Mouse (Mus musculus): ENCODE measurements around the gene Foxn3. TPM values are rescaled to one million over a fixed set of nuclear protein-coding genes. Genes with fewer than 3 reads are reported as not detected.

The Foxn3 gene
- polyA plus RNA-seq, 1 experiment from 2014 or later, result 86.3 TPM

GRCm38 (mm10) chr12:99419396-99419760, 144.0 kb downstream of the Foxn3 start:
- Histone ChIP-seq H3K9me3 (ENCODE audit: control insufficient read depth, low read length) (no peaks in the 10 kb centered on the region), H3K9ac (ENCODE audit: low read depth, low read length) (no peak overlapping the region), H3K27me3 (replicated peaks; ENCODE audit: control insufficient read depth, insufficient read depth, low read length) (no peaks in the 10 kb centered on the region), H3K27ac (replicated peaks; ENCODE audit: low read depth, low read length) (no peak overlapping the region), H3K36me3 (ENCODE audit: control insufficient read depth, insufficient read depth, low read length) (no peaks in the 10 kb centered on the region), H3K4me2 (ENCODE audit: low read depth, low read length) (no peak overlapping the region), H3K4me3 (ENCODE audit: low read depth, low read length) (no peak overlapping the region), H3K4me1 (ENCODE audit: control insufficient read depth, insufficient read depth, low read length) (no peaks in the 10 kb centered on the region)
- DNase-seq (ENCODE audit: low spot score) (no peak), ATAC-seq (ENCODE audit: low read depth) (no peak)
- WGBS, result 93% methylated on average over 2 of the region's 2 CpGs

GRCm38 (mm10) chr12:99418476-99419395, 144.6 kb downstream of the Foxn3 start:
- H3K36me3 ChIP-seq (ENCODE audit: control insufficient read depth, insufficient read depth, low read length), result no peaks in the 10 kb centered on the region
- 70% methylated on average over 7 of the region's 7 CpGs for WGBS
- no peaks in the 10 kb centered on the region for H3K27me3 ChIP-seq (replicated peaks; ENCODE audit: control insufficient read depth, insufficient read depth, low read length)
- H3K9me3 ChIP-seq (ENCODE audit: control insufficient read depth, low read length), result no peaks in the 10 kb centered on the region
- ATAC-seq (ENCODE audit: low read depth) (no peak), DNase-seq (ENCODE audit: low spot score) (no peak)
- H3K27ac ChIP-seq (replicated peaks; ENCODE audit: low read depth, low read length), result no peak overlapping the region
- no peak overlapping the region for H3K9ac ChIP-seq (ENCODE audit: low read depth, low read length)
- H3K4me1 ChIP-seq (ENCODE audit: control insufficient read depth, insufficient read depth, low read length), result no peaks in the 10 kb centered on the region
- H3K4me3 ChIP-seq (ENCODE audit: low read depth, low read length), result no peak overlapping the region
- no peak overlapping the region for H3K4me2 ChIP-seq (ENCODE audit: low read depth, low read length)

- H3K4me1 ChIP-seq (ENCODE audit: control insufficient read depth, insufficient read depth, low read length), result no peaks in the 10 kb centered on the region
- H3K4me2 ChIP-seq (ENCODE audit: low read depth, low read length), result no peak overlapping the region
- H3K27me3 ChIP-seq (replicated peaks; ENCODE audit: control insufficient read depth, insufficient read depth, low read length), result no peaks in the 10 kb centered on the region
- DNase-seq (ENCODE audit: low spot score) (no peak), ATAC-seq (ENCODE audit: low read depth) (no peak)
- no peak overlapping the region for H3K9ac ChIP-seq (ENCODE audit: low read depth, low read length)
- H3K9me3 ChIP-seq (ENCODE audit: control insufficient read depth, low read length), result no peaks in the 10 kb centered on the region
- H3K27ac ChIP-seq (replicated peaks; ENCODE audit: low read depth, low read length), result no peak overlapping the region
- H3K4me3 ChIP-seq (ENCODE audit: low read depth, low read length), result no peak overlapping the region
- H3K36me3 ChIP-seq (ENCODE audit: control insufficient read depth, insufficient read depth, low read length), result no peaks in the 10 kb centered on the region
- 76% methylated on average over 9 of the region's 9 CpGs for WGBS
Observed at GRCm38 (mm10) chr12:99417885-99418284, 145.5 kb downstream of the Foxn3 start.

- Histone ChIP-seq H3K4me2 (ENCODE audit: low read depth, low read length) (no peak overlapping the region), H3K36me3 (ENCODE audit: control insufficient read depth, insufficient read depth, low read length) (no peaks in the 10 kb centered on the region), H3K27me3 (replicated peaks; ENCODE audit: control insufficient read depth, insufficient read depth, low read length) (no peaks in the 10 kb centered on the region), H3K4me3 (ENCODE audit: low read depth, low read length) (no peak overlapping the region), H3K4me1 (ENCODE audit: control insufficient read depth, insufficient read depth, low read length) (no peaks in the 10 kb centered on the region), H3K27ac (replicated peaks; ENCODE audit: low read depth, low read length) (no peak overlapping the region), H3K9ac (ENCODE audit: low read depth, low read length) (no peak overlapping the region), H3K9me3 (ENCODE audit: control insufficient read depth, low read length) (no peaks in the 10 kb centered on the region)
- no peak for ATAC-seq (ENCODE audit: low read depth)
- WGBS, result 71% methylated on average over 5 of the region's 5 CpGs
- no peak for DNase-seq (ENCODE audit: low spot score)
Observed at GRCm38 (mm10) chr12:99415538-99415937, 147.8 kb downstream of the Foxn3 start.

GRCm38 (mm10) chr12:99412496-99412895, 150.9 kb downstream of the Foxn3 start:
- no peaks in the 10 kb centered on the region for H3K9me3 ChIP-seq (ENCODE audit: control insufficient read depth, low read length)
- H3K27me3 ChIP-seq (replicated peaks; ENCODE audit: control insufficient read depth, insufficient read depth, low read length), result no peaks in the 10 kb centered on the region
- ATAC-seq (ENCODE audit: low read depth), result no peak
- no peaks in the 10 kb centered on the region for H3K36me3 ChIP-seq (ENCODE audit: control insufficient read depth, insufficient read depth, low read length)
- no peak overlapping the region for H3K4me2 ChIP-seq (ENCODE audit: low read depth, low read length)
- no peak overlapping the region for H3K4me3 ChIP-seq (ENCODE audit: low read depth, low read length)
- DNase-seq (ENCODE audit: low spot score), result no peak
- H3K4me1 ChIP-seq (ENCODE audit: control insufficient read depth, insufficient read depth, low read length), result no peaks in the 10 kb centered on the region; the same call in 1 of the 2 replicates
- no peak overlapping the region for H3K27ac ChIP-seq (replicated peaks; ENCODE audit: low read depth, low read length)
- WGBS, result 48% methylated on average over 3 of the region's 3 CpGs
- H3K9ac ChIP-seq (ENCODE audit: low read depth, low read length), result no peak overlapping the region

- WGBS, result 41% methylated on average over 7 of the region's 7 CpGs
- no peak for DNase-seq (ENCODE audit: low spot score)
Observed at GRCm38 (mm10) chr12:99412034-99412433, 151.3 kb downstream of the Foxn3 start.

GRCm38 (mm10) chr12:99408651-99409050, 154.7 kb downstream of the Foxn3 start:
- DNase-seq (ENCODE audit: low spot score) (no peak), ATAC-seq (ENCODE audit: low read depth) (no peak)
- Histone ChIP-seq H3K36me3 (ENCODE audit: control insufficient read depth, insufficient read depth, low read length) (no peaks in the 10 kb centered on the region), H3K27ac (replicated peaks; ENCODE audit: low read depth, low read length) (no peak overlapping the region), H3K9me3 (ENCODE audit: control insufficient read depth, low read length) (0 out of 2 replicates have a peak, but pooled peaks cover 2% of the 10 kb centered on the region), H3K4me2 (ENCODE audit: low read depth, low read length) (no peak overlapping the region), H3K27me3 (replicated peaks; ENCODE audit: control insufficient read depth, insufficient read depth, low read length) (no peaks in the 10 kb centered on the region), H3K4me3 (ENCODE audit: low read depth, low read length) (no peak overlapping the region), H3K4me1 (ENCODE audit: control insufficient read depth, insufficient read depth, low read length) (no peaks in the 10 kb centered on the region; the same call in 1 of the 2 replicates), H3K9ac (ENCODE audit: low read depth, low read length) (no peak overlapping the region)
- WGBS, result 59% methylated on average over 3 of the region's 3 CpGs

More at GRCm38 (mm10) chr12:99412034-99412433, 151.3 kb downstream of the Foxn3 start:
- no peak overlapping the region for H3K4me3 ChIP-seq (ENCODE audit: low read depth, low read length)
- H3K27me3 ChIP-seq (replicated peaks; ENCODE audit: control insufficient read depth, insufficient read depth, low read length), result no peaks in the 10 kb centered on the region
- H3K4me1 ChIP-seq (ENCODE audit: control insufficient read depth, insufficient read depth, low read length), result no peaks in the 10 kb centered on the region; the same call in 1 of the 2 replicates
- no peaks in the 10 kb centered on the region for H3K9me3 ChIP-seq (ENCODE audit: control insufficient read depth, low read length)
- no peak overlapping the region for H3K9ac ChIP-seq (ENCODE audit: low read depth, low read length)
- H3K27ac ChIP-seq (replicated peaks; ENCODE audit: low read depth, low read length), result no peak overlapping the region
- no peak for ATAC-seq (ENCODE audit: low read depth)
- H3K4me2 ChIP-seq (ENCODE audit: low read depth, low read length), result no peak overlapping the region
- no peaks in the 10 kb centered on the region for H3K36me3 ChIP-seq (ENCODE audit: control insufficient read depth, insufficient read depth, low read length)

GRCm38 (mm10) chr12:99408089-99408488, 155.3 kb downstream of the Foxn3 start:
- no peak for DNase-seq (ENCODE audit: low spot score)
- no peak for ATAC-seq (ENCODE audit: low read depth)
- no peak overlapping the region for H3K4me2 ChIP-seq (ENCODE audit: low read depth, low read length)
- H3K36me3 ChIP-seq (ENCODE audit: control insufficient read depth, insufficient read depth, low read length), result no peaks in the 10 kb centered on the region
- no peak overlapping the region for H3K27ac ChIP-seq (replicated peaks; ENCODE audit: low read depth, low read length)
- H3K9me3 ChIP-seq (ENCODE audit: control insufficient read depth, low read length), result 0 out of 2 replicates have a peak, but pooled peaks cover 7% of the 10 kb centered on the region
- WGBS, result 83% methylated on average over 16 of the region's 16 CpGs
- H3K4me3 ChIP-seq (ENCODE audit: low read depth, low read length), result no peak overlapping the region
- no peaks in the 10 kb centered on the region; the same call in 1 of the 2 replicates for H3K4me1 ChIP-seq (ENCODE audit: control insufficient read depth, insufficient read depth, low read length)
- H3K9ac ChIP-seq (ENCODE audit: low read depth, low read length), result no peak overlapping the region
- H3K27me3 ChIP-seq (replicated peaks; ENCODE audit: control insufficient read depth, insufficient read depth, low read length), result no peaks in the 10 kb centered on the region

Data from embryonic facial prominence, embryonic 14.5 days (tissue).